ENCODE assay signal across 8 mouse cellular contexts in the genomic region with DNA sequence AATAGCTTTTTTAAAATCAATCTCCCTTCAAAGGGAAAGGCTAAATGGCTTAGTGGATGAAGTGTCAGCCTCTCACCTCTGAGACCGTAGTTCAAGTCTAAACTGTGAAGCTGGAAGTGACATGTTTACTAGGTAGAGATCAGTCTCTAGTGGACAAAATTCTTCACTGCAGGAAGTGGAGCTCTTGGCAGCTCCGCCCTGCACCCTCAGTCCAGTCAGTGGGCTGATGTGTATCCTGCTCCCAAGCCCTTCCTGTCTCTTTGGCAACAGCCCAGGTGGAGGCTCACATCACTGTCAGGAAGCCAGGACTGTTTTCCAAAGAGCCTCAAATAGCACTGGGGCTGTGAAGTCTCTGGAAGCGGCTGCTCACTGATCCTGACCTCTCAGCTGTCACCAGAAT.
A peak's percentile ranks its signal among the peaks of the same experiment; 100 is the strongest.
DNase-seq lines count a peak whose midpoint lies in the region; ATAC-seq and TF ChIP-seq lines count a peak whose summit lies in the region.

No protein-coding gene starts in this region.

- no peaks in the 10 kb centered on the region for H3K9me3 ChIP-seq in intestine, embryonic 16.5 days (ENCODE audit: control insufficient read depth, low read length)

- no peaks in the 10 kb centered on the region for H3K4me1 ChIP-seq in cortical plate, adult 2 months (ENCODE audit: control insufficient read depth, insufficient read depth, low read length)
- no peaks in the 10 kb centered on the region for H3K4me1 ChIP-seq in intestine, embryonic 16.5 days (ENCODE audit: control insufficient read depth, insufficient read depth, low read length)
- H3K4me1 ChIP-seq in lung, adult 2 months (ENCODE audit: control insufficient read depth, insufficient read depth, low read length): no peaks in the 10 kb centered on the region

- no peak overlapping the region for H3K27ac ChIP-seq in cortical plate, adult 2 months (ENCODE audit: insufficient read depth, low read length)
- H3K27ac ChIP-seq in intestine, embryonic 16.5 days (ENCODE audit: low read length): no peak overlapping the region

- peak; percentile 26 to 28 for DNase-seq in right cerebral cortex, postnatal 10 days (ENCODE audit: low spot score in 2 of 2)
- DNase-seq in right cerebral cortex, postnatal 14 days: no peak
- DNase-seq in gastrocnemius, postnatal 36 days: peak; percentile 12 to 15
- DNase-seq in lung, adult 2 months: peak; percentile 3
- DNase-seq in retina, postnatal 1 day: peak; percentile 51
- no peak for DNase-seq in thymus, postnatal 10 days (ENCODE audit: low spot score in 2 of 2)

- no peak overlapping the region for H3K4me2 ChIP-seq in intestine, embryonic 16.5 days (ENCODE audit: low read depth, low read length)

- ATAC-seq in intestine, embryonic 16.5 days: peak; percentile 62

- peak; percentile 45 for TF ChIP-seq CTCF in cortical plate, adult 2 months (IDR thresholded peaks at IDR 0.05; ENCODE audit: extremely low read depth, insufficient read depth, low read length)
- peak; percentile 32; the same call in 1 of the 2 replicates for TF ChIP-seq CTCF in lung, adult 2 months (IDR thresholded peaks at IDR 0.05; ENCODE audit: insufficient read depth, low read length)

- no peak overlapping the region for H3K4me3 ChIP-seq in cortical plate, adult 2 months (ENCODE audit: insufficient read depth, low read length)
- H3K4me3 ChIP-seq in intestine, embryonic 16.5 days (ENCODE audit: low read length): no peak overlapping the region
- H3K4me3 ChIP-seq in lung, adult 2 months (replicated peaks; ENCODE audit: extremely low read depth, low read depth, low read length): no peak overlapping the region

- intact Hi-C loops in gastrocnemius, postnatal 36 days (cut with DNase I): no loop called here

- no peaks in the 10 kb centered on the region for H3K36me3 ChIP-seq in intestine, embryonic 16.5 days (ENCODE audit: control insufficient read depth, insufficient read depth, low read length)

- H3K9ac ChIP-seq in intestine, embryonic 16.5 days (ENCODE audit: low read depth, low read length): no peak overlapping the region

- H3K27me3 ChIP-seq in intestine, embryonic 16.5 days (replicated peaks; ENCODE audit: control insufficient read depth, insufficient read depth, low read length): no peaks in the 10 kb centered on the region

- 21% methylated on average over 3 of the region's 3 CpGs for WGBS in intestine, embryonic 16.5 days
- 16% methylated on average over 3 of the region's 3 CpGs for WGBS in lung, adult 2 months

- TF ChIP-seq POLR2A in cortical plate, adult 2 months (IDR thresholded peaks at IDR 0.05; ENCODE audit: extremely low read depth, insufficient read depth, low read length): no peak
- TF ChIP-seq POLR2A in lung, adult 2 months (IDR thresholded peaks at IDR 0.05; ENCODE audit: borderline replicate concordance, extremely low read depth, low read depth, low read length): no peak

Comparison
In these comparisons a context has a peak if more than half of its experiments do, and no peak if none do; other contexts are left out.
1. DNase-seq: peak in right cerebral cortex, postnatal 10 days (2 of 2), gastrocnemius, postnatal 36 days (2 of 2), lung, adult 2 months (single experiment) and retina, postnatal 1 day (single experiment); none in right cerebral cortex, postnatal 14 days (single experiment) and thymus, postnatal 10 days (0 of 2).